Mouse (Mus musculus) regulatory T cell (primary cell): ENCODE measurements around the gene Cd200.

Source experiments
- in situ Hi-C: fragments of 300-600 bp; cut with MboI, MseI; formaldehyde crosslinking; loops from one replicate; pipeline ENCODE4 v1.15.1; 2025; ENCODE audit warnings: high pct_unique_total_duplicates

The Cd200 gene

GRCm38 (mm10) chr16:45344879-45345278 lies 64.0 kb downstream of the Cd200 start:
- in situ Hi-C loops: no loop called here

- in situ Hi-C loops: no loop called here
These were observed 72.4 kb downstream of the Cd200 start for GRCm38 (mm10) chr16:45336478-45336877.

GRCm38 (mm10) chr16:45334891-45335290 lies 74.0 kb downstream of the Cd200 start:
- in situ Hi-C loops: no loop called here

- in situ Hi-C loops: no loop called here
These were observed 74.5 kb downstream of the Cd200 start for GRCm38 (mm10) chr16:45334376-45334765.

GRCm38 (mm10) chr16:45333678-45334375 lies 75.0 kb downstream of the Cd200 start:
- in situ Hi-C loops: no loop called here

GRCm38 (mm10) chr16:45332591-45332990 lies 76.3 kb downstream of the Cd200 start:
- in situ Hi-C loops: no loop called here
